Mouse (Mus musculus) layer of hippocampus, adult 6 months (tissue): Measurements from ENCODE around the gene Gm10334. TPM values are rescaled to one million over a fixed set of nuclear protein-coding genes. Genes with fewer than 3 reads are reported as not detected.

Experiments used
- long read RNA-seq, 2 experiments: library from polyadenylated mRNA; unstranded; transcript quantifications; one replicate each; pipeline ENCODE4 v2.0.0; 2019 to 2020
- polyA plus RNA-seq: library from polyadenylated mRNA; unstranded; fragments of <200 nt; fragmentation: Nextera tagmentation; gene quantifications from 2 replicates; pipeline ENCODE4 v1.2.3, GENCODE M21; 2021

The Gm10334 gene
- 0.34 TPM in 1 of 2 replicates, not detected in the other for polyA plus RNA-seq
- long read RNA-seq, experiment 1, result 0 reads
- long read RNA-seq, experiment 2, partial matches to known transcripts, result 0 of 1 reads
- long read RNA-seq, experiment 2, other reads (novel, unspliced or antisense), result 1 of 1 reads

DNA sequence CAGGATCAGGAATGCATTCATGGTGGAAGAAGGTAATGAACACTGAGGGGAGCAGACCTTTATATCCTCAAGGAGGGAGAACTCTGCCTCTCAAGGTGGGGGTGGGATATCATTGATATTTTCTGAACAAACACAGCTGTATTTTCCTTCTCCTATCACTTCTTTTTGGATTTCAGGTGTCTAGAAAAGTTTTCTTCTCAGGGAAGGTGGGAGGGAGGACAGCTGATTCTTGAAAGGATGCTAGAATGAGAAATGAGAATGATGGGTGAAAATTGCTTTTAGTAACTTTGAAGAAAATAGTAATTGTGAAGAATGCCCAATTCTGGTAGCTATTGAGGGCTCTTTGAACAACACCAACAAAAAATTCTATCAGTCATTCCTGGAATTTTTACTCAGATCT, at the start of gene Gm10334:
Gm10334 (minus strand) TSS at position 101 of the 400 bp plus-strand sequence.

DNA sequence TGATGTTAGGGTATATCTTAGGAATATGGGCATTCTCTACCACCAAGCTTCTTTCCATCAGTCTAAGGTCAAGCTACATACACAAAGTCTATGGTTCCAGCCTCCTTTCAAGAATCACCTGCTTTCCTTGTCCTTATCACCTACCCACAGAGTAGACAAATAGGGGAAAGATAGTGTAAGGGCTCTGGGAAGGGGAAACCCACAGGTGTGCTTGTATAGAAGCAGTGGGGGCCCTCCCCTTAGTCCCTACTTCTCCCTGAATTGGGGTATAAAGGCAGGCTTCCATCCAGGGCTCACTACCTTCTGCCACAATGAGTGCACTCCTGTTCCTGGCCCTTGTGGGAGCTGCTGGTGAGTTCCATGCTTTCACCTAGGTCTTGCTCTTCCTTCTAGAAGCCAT, 12.7 kb upstream of the Gm10334 start, which contains the start of gene Prss1:
Prss1 (plus strand) TSS at position 301 of the 400 bp plus-strand sequence.

Other genes with a start within 250 kb of the Gm10334 start
- gene Try4, start 143.9 kb downstream of the Gm10334 start, polyA plus RNA-seq, result not detected in 2 replicates
- gene Try5, start 129.3 kb downstream of the Gm10334 start, polyA plus RNA-seq, result not detected in 2 replicates
- not detected in 2 replicates for gene Try10, start 92.0 kb downstream of the Gm10334 start, polyA plus RNA-seq
- gene Prss3, start 68.5 kb downstream of the Gm10334 start, polyA plus RNA-seq, result not detected in 2 replicates
- gene Gm5771, start 53.8 kb downstream of the Gm10334 start, polyA plus RNA-seq, result not detected in 2 replicates
- not detected in 2 replicates for gene Prss1, start 12.8 kb upstream of the Gm10334 start, polyA plus RNA-seq
- gene Prss2, start 75.6 kb upstream of the Gm10334 start, polyA plus RNA-seq, result not detected in 2 replicates
- 36.2 and 39.3 TPM in 2 replicates for gene Ephb6, start 159.3 kb upstream of the Gm10334 start, polyA plus RNA-seq
- gene Trpv6, start 190.3 kb upstream of the Gm10334 start, polyA plus RNA-seq, result 0.24 and 0.33 TPM in 2 replicates
- gene Trpv5, start 234.6 kb upstream of the Gm10334 start, polyA plus RNA-seq, result not detected in 2 replicates
- not detected in 2 replicates for gene Llcfc1, start 238.3 kb upstream of the Gm10334 start, polyA plus RNA-seq